Mouse (Mus musculus) heart, adult 2 months (tissue): Measurements from ENCODE around the gene Daxx. TPM values are rescaled to one million over a fixed set of nuclear protein-coding genes. Genes with fewer than 3 reads are reported as not detected.

Experiments used
- DNase-seq, 2 experiments: peaks; one replicate each; pipeline ENCODE4 v3.0.0; 2021
- H3K27ac ChIP-seq: fragments of 200-600 bp; 2 replicates; pipeline ENCODE4 v1.8.1; 2022
- H3K27me3 ChIP-seq: fragments of 200-500 bp; 2 replicates; pipeline ENCODE4 v1.6.1; 2012; ENCODE audit warnings: mild to moderate bottlenecking, low read length, inconsistent platforms, mixed read lengths; ENCODE audit not compliant: control insufficient read depth, insufficient read depth
- H3K36me3 ChIP-seq: fragments of 200-500 bp; 2 replicates; pipeline ENCODE4 v1.6.1; 2012; ENCODE audit warnings: low read length, inconsistent platforms; ENCODE audit not compliant: control insufficient read depth, insufficient read depth
- H3K4me1 ChIP-seq: fragments of 200-500 bp; 2 replicates; pipeline ENCODE4 v1.6.1; 2011; ENCODE audit warnings: low read length; ENCODE audit not compliant: control insufficient read depth, insufficient read depth
- H3K4me3 ChIP-seq: fragments of 200-600 bp; 2 replicates; pipeline ENCODE4 v1.8.1; 2022
- H3K79me2 ChIP-seq: fragments of 200-500 bp; replicated peaks from 2 replicates; pipeline ENCODE4 v1.6.1; 2012; ENCODE audit warnings: mild to moderate bottlenecking, inconsistent platforms, low read length, moderate library complexity, mixed read lengths; ENCODE audit not compliant: control insufficient read depth, insufficient read depth
- H3K9ac ChIP-seq: fragments of 200-500 bp; 2 replicates; pipeline ENCODE4 v1.6.1; 2012; ENCODE audit warnings: low read depth, mild to moderate bottlenecking, control low read depth, inconsistent platforms, low read length, mixed read lengths
- CTCF ChIP-seq: fragments of 200-600 bp; IDR thresholded peaks from 2 replicates; pipeline ENCODE4 v1.8.1; 2022; ENCODE audit warnings: antibody characterized with exemption, mild to moderate bottlenecking, moderate library complexity
- EP300 ChIP-seq: fragments of 200-500 bp; IDR thresholded peaks from 2 replicates; pipeline ENCODE4 v1.6.1; 2011; ENCODE audit warnings: low read depth, low read length, control low read depth; ENCODE audit not compliant: insufficient read depth
- POLR2A ChIP-seq: fragments of 200-500 bp; IDR thresholded peaks from 2 replicates; pipeline ENCODE4 v1.6.1; 2011; ENCODE audit warnings: mild to moderate bottlenecking, low read depth, low read length, control low read depth; ENCODE audit not compliant: insufficient read depth
- WGBS: fragments of 180-500 bp; shearing (Covaris S2); methylation state at CpG from one replicate; pipeline ENCODE4 v1.1.7; 2018; 5-methylcytosine and 5-hydroxymethylcytosine counted together
- intact Hi-C: fragments of 180-260 bp; cut with DNase I; formaldehyde crosslinking; loops from one replicate; pipeline ENCODE4 v1.15.1; 2025
- polyA plus RNA-seq: library from polyadenylated mRNA; depleted of rRNA; stranded (reverse); fragments of >200 nt; gene quantifications from 2 replicates; pipeline ENCODE4 v1.2.3, GENCODE M21; 2012
- total RNA-seq, 2 experiments: library from RNA; stranded (reverse); gene quantifications; 2 replicates each; pipeline ENCODE4 v1.2.3; 2021

The Daxx gene
- total and polyA plus RNA-seq, 3 experiments, result 11.5 to 20.5 (median 16.4) TPM

DNA sequence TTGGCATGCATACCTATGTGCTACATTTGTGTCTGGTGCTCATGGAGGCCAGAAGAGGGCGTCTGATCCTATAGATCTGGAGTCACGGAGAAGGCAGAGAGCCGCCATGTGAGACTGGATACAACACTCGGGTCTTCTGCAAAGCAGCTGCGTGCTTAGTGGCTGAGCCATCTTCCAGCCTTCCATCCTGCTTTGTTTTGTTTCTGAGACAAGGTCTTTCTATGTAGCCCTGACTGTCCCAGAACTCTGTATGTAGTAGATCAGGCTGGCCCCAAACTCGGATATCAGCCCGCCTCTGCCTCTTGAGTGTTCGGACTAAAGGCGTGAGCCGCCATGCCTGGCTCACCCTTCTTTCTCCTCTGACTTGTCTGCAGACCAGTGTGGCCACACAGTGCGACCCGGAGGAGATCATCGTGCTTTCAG, 5.8 kb downstream of the Daxx start:
- intact Hi-C loops, result no loop called here
- no peaks in the 10 kb centered on the region for H3K27me3 ChIP-seq
- DNase-seq, result no peak
- peaks cover 3% of the 10 kb centered on the region; the same call in 1 of the 2 replicates for H3K36me3 ChIP-seq
- no peak overlapping the region for H3K9ac ChIP-seq
- H3K4me1 ChIP-seq, result peaks cover 6% of the 10 kb centered on the region
- no peak overlapping the region; the same call in 1 of the 2 replicates for H3K27ac ChIP-seq
- WGBS, result 69% methylated on average over 13 of the region's 13 CpGs
- H3K79me2 ChIP-seq, result no peaks in the 10 kb centered on the region
- peak; percentile 22 for TF ChIP-seq CTCF
- TF ChIP-seq POLR2A, result no peak
- TF ChIP-seq EP300, result no peak
- H3K4me3 ChIP-seq, result no peak overlapping the region; the same call in 1 of the 2 replicates

DNA sequence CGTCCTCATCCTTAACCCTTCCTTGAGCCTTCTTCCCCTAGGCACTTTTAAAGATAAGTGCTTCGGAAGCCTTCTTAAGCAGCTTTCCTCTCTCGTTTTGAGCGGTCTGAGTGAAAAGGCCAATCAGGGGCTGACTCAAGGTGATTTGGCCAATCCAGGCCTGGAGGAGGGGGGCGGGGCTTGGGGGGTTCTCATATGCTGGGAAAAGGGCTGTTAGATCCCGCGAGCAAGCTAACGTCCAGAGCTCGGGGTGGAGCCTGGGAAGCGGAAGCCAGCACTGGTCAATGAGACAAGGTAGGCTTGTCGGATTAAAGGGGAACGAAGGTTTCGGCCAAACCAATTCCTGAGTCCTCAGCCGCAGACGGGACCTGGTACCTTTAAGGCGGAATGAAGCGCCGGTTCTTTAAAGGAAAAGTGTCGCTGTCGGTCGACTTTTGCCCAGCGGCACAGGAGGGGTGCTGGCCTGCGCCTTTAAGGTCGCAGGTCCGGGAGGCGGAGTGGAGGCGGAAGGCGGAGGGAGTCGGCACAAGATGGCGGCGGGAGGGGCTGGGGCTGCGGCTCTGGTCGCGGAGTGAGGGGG, 6.5 kb downstream of the Daxx start, which contains the start of the genes Tapbp and Zbtb22:
TSS of gene Tapbp (plus strand) at position 229 of the 580 bp plus-strand sequence.
TSS of gene Zbtb22 (plus strand) at position 234 of the 580 bp plus-strand sequence.
- Histone ChIP-seq H3K27me3 (no peaks in the 10 kb centered on the region), H3K79me2 (no peaks in the 10 kb centered on the region), H3K27ac (peak within 1 kb of the TSS; percentile 62), H3K4me1 (peaks cover 4% of the 10 kb centered on the region), H3K9ac (peak within 1 kb of the TSS; percentile 33), H3K4me3 (peak within 1 kb of the TSS; percentile 59), H3K36me3 (peaks cover 3% of the 10 kb centered on the region; the same call in 1 of the 2 replicates)
- intact Hi-C loops, result no loop called here
- peak; percentile 95 to 97 for DNase-seq
- WGBS, result under 1% methylated on average over 34 of the region's 34 CpGs
- TF ChIP-seq CTCF (no peak), EP300 (peak; percentile 74; the same call in 1 of the 2 replicates), POLR2A (peak; percentile 50; the same call in 1 of the 2 replicates)

DNA sequence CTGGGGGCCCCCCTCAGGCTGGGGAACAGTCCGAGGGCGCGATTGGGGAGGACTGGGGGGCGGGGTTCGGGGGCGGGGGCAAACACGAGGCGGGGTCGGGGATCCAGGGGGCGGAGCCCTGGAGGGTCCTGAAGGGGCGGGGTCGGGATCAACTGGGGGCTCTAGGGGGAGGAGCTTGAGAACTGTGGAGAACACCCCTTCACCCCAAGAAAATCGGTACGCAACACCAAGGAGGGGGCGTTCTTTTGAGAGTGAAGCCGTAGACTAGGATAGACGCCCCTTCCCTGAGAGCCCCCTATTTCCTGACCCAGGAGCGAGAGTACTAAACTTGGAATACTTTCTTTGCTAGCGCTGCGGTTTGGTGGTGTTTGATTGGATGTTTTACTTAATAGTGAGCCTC, 7.1 kb downstream of the Daxx start:
- peak overlapping the region; percentile 59 for H3K4me3 ChIP-seq
- H3K36me3 ChIP-seq, result peaks cover 3% of the 10 kb centered on the region; the same call in 1 of the 2 replicates
- DNase-seq, result no peak
- no peaks in the 10 kb centered on the region for H3K27me3 ChIP-seq
- WGBS, result under 1% methylated on average over 18 of the region's 20 CpGs
- no peaks in the 10 kb centered on the region for H3K79me2 ChIP-seq
- peaks cover 4% of the 10 kb centered on the region for H3K4me1 ChIP-seq
- peak overlapping the region; percentile 62 for H3K27ac ChIP-seq
- peak overlapping the region; percentile 33 for H3K9ac ChIP-seq
- TF ChIP-seq POLR2A (no peak), EP300 (no peak), CTCF (no peak)
- intact Hi-C loops, result no loop called here

DNA sequence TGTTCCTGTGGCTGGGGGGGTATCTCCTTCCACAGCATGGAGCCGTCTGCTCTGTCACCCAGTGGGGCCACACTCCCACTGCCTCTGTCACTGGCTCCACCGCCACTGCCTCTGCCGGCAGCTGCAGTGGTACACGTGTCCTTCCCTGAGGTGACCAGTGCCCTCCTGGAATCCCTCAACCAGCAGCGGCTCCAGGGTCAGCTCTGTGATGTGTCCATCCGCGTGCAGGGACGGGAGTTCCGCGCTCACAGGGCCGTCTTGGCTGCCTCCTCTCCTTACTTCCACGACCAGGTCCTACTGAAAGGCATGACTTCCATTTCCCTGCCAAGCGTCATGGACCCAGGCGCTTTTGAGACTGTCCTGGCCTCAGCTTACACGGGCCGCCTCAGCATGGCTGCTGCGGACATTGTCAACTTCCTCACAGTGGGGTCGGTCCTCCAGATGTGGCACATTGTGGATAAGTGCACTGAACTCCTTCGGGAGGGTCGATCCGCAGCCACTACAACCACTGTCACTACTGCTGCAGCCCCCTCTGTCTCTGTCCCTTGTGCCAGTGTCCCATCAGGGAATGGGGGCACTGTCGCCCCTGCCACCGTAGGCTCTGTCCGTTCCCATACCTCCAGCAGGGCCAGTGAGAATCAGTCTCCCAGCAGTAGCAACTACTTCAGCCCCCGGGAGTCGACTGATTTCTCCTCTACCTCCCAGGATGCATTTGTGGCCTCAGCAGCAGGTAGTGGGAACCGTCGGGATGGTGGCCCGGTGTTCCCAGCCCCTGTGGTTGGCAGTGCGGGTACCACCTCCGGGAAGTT, 7.8 kb downstream of the Daxx start:
- H3K27ac ChIP-seq, result peak overlapping the region; percentile 62; the same call in 1 of the 2 replicates
- DNase-seq, result no peak
- WGBS, result 70% methylated on average over 31 of the region's 31 CpGs
- H3K4me3 ChIP-seq, result peak overlapping the region; percentile 59; the same call in 1 of the 2 replicates
- intact Hi-C loops, result no loop called here
- TF ChIP-seq CTCF (no peak), EP300 (no peak), POLR2A (no peak)
- peaks cover 4% of the 10 kb centered on the region for H3K4me1 ChIP-seq
- H3K9ac ChIP-seq, result no peak overlapping the region
- H3K79me2 ChIP-seq, result no peaks in the 10 kb centered on the region
- H3K36me3 ChIP-seq, result peaks cover 3% of the 10 kb centered on the region; the same call in 1 of the 2 replicates
- no peaks in the 10 kb centered on the region for H3K27me3 ChIP-seq

DNA sequence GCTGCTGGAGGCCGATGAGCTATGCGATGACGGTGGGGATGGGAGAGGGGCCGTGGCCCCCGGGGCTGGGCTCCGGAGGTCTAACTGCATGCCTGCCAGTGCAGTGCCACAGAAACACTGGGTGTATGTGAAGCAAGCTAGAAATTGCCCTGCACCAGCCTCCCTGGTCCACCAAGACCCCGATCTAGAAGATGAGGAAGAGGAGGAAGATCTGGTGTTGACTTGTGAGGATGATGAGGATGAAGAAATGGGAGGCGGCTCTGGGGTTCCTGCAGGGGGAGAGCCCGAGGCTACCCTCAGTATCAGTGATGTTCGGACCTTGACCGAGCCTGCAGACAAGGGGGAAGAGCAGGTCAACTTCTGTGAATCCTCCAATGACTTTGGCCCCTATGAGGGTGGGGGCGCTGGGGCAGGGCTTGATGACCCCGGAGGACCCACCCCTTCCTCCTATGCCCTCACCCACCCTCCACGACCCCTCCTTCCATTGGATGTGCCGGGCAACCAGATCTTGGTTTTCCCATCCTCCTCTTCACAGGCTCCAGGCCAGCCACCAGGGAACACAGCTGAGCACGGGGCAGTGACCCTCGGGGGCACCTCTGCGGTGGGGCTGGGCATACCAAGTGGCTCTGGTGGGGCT, 8.6 kb downstream of the Daxx start:
- Histone ChIP-seq H3K79me2 (no peaks in the 10 kb centered on the region), H3K36me3 (peaks cover 3% of the 10 kb centered on the region; the same call in 1 of the 2 replicates), H3K27me3 (no peaks in the 10 kb centered on the region), H3K4me1 (peaks cover 4% of the 10 kb centered on the region), H3K4me3 (no peak overlapping the region), H3K27ac (no peak overlapping the region), H3K9ac (no peak overlapping the region)
- 82% methylated on average over 18 of the region's 18 CpGs for WGBS
- DNase-seq, result peak in 1 of 2 experiments; percentile 24
- TF ChIP-seq POLR2A, result no peak
- intact Hi-C loops, result no loop called here
